Mouse (Mus musculus) lung, adult 2 months (tissue): Measurements from ENCODE around the gene Cracr2b.

Experiments used
- CTCF ChIP-seq: fragments of 200-500 bp; IDR thresholded peaks from 2 replicates; pipeline ENCODE4 v1.5.1; 2011; ENCODE audit warnings: mild to moderate bottlenecking, low read length, control low read depth; ENCODE audit not compliant: insufficient read depth
- POLR2A ChIP-seq: fragments of 200-500 bp; IDR thresholded peaks from 2 replicates; pipeline ENCODE4 v1.6.1; 2011; ENCODE audit warnings: low read depth, mild to moderate bottlenecking, control low read depth, low read length, borderline replicate concordance; ENCODE audit errors: extremely low read depth

DNA sequence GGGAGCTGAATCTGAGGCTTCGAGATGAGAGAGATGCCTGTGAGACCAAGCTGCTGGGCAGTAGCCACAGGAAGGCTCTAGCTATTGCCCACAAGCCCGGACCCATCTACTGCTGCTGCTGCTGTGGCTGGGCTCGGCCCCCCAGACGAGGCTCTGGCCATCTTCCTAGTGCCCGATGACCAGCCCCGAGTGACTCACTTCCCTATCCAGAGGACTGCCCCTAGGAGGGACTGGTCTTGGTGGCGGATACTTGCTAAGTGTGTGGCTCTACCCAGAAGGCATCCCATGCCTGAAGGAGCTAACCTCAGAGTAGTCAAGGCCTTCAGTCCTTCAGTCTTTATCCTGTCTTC lies 5.1 kb downstream of the Cracr2b start:
- TF ChIP-seq CTCF, result no peak
- no peak for TF ChIP-seq POLR2A
